Mouse (Mus musculus): ENCODE measurements around the gene Ccdc34. TPM values are rescaled to one million over a fixed set of nuclear protein-coding genes. Genes with fewer than 3 reads are reported as not detected.

Gene Ccdc34
- total RNA-seq, 2 experiments from 2014 or later: 5.3 to 6.0 TPM

GRCm38 (mm10) chr2:110201770-110202169 is 184.2 kb downstream of the Ccdc34 start:
- intact Hi-C loops (cut with DNase I): loop anchor here (5.0 kb wide), 1 partner anchor 184 kb away; the partner anchor contains the start of gene Ccdc34
- no peak for DNase-seq (ENCODE audit: low spot score)

- no peak for DNase-seq (ENCODE audit: low spot score)
- intact Hi-C loops (cut with DNase I): loop anchor here (5.0 kb wide), 1 partner anchor 186 kb away; the partner anchor contains the start of gene Ccdc34
Observed at GRCm38 (mm10) chr2:110202716-110203497, 185.3 kb downstream of the Ccdc34 start.

- no peak for DNase-seq (ENCODE audit: low spot score)
- intact Hi-C loops (cut with DNase I): loop anchor here (5.0 kb wide), 1 partner anchor 187 kb away; the partner anchor contains the start of gene Ccdc34
Observed at GRCm38 (mm10) chr2:110204169-110204568, 186.6 kb downstream of the Ccdc34 start.

GRCm38 (mm10) chr2:110204705-110205318 is 187.2 kb downstream of the Ccdc34 start:
- peak; percentile 40 for DNase-seq (ENCODE audit: low spot score)
- intact Hi-C loops (cut with DNase I): loop anchor here (1.0 to 5.0 kb wide), 3 partner anchors 143 to 301 kb away; partner anchors contain the start of gene Ccdc34

DNA sequence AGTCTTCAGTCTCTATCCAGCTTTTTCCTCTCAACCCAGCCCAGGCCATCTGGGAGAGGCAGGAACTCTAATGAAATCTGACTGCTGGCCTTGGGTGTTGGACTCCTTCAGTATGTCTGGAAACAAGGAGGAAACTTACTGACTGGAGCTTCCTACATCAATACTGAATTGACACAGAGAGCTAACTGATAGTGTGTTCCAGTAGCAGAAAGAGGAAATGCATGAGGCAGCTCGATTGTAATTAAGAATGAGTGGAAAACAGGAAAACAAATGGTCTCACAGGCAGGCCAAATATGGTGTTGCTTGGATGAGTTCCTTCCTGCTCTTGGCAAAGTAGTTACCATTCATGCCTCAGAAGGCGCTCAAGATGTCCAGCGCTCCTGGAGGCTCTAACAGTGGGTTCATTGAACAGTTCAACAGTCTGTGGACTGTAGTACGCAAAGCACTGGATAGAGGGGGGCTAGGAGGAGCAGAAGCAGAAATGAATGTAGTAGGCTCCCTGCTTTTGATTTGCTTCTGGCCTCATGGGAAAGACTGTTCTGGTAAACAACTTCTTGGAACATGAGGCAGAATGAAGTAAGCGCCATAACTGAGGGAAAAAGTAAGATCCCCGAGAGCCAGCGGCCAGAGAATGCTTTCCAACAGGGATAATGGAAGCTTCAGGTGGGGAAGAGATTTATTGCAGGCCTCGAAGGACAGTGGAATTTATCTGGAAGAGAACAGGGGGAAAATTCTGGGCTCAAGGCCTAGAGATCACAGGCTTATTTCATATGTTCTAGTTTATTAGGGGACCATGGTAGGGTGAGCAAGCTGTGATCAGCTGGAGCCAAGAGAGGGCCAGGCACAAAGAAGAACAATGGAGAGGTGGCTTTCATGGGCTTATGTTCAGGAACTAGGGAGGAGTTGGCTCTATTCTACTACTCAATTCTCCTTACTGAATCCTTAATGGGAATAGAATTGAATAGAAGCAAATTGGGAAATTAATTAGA is 193.2 kb downstream of the Ccdc34 start:
- intact Hi-C loops (cut with DNase I): no loop called here
- DNase-seq (ENCODE audit: low spot score): peak; percentile 24

- DNase-seq (ENCODE audit: low spot score): no peak
- intact Hi-C loops (cut with DNase I): no loop called here
Observed at GRCm38 (mm10) chr2:110214278-110214677, 196.7 kb downstream of the Ccdc34 start.

GRCm38 (mm10) chr2:110214991-110215684 is 197.5 kb downstream of the Ccdc34 start:
- intact Hi-C loops (cut with DNase I): no loop called here
- DNase-seq (ENCODE audit: low spot score): no peak

GRCm38 (mm10) chr2:110215685-110216058 is 198.1 kb downstream of the Ccdc34 start:
- no peak for DNase-seq (ENCODE audit: low spot score)
- intact Hi-C loops (cut with DNase I): no loop called here

GRCm38 (mm10) chr2:110220492-110220891 is 202.9 kb downstream of the Ccdc34 start:
- no peak for DNase-seq (ENCODE audit: low spot score)
- intact Hi-C loops (cut with DNase I): loop anchor here (10.0 kb wide), 1 partner anchor 764 kb away; no protein-coding TSS in a partner anchor

- intact Hi-C loops (cut with DNase I): loop anchor here (10.0 kb wide), 1 partner anchor 762 kb away; no protein-coding TSS in a partner anchor
- DNase-seq (ENCODE audit: low spot score): no peak
Observed at GRCm38 (mm10) chr2:110222793-110223192, 205.2 kb downstream of the Ccdc34 start.

Other genes starting within 250 kb of the Ccdc34 start
- gene Lin7c, start 127.0 kb upstream of the Ccdc34 start, total RNA-seq (2021): 10 to 100 TPM; 41.6 to 43.3 TPM
- 10 to 100 TPM; 26.0 to 28.9 TPM for gene Lgr4, start 100.2 kb upstream of the Ccdc34 start, total RNA-seq (2021)

All from heart, postnatal 25 days (tissue).